Mouse (Mus musculus): ENCODE data around the gene Cap2.

Cap2 gene

DNA sequence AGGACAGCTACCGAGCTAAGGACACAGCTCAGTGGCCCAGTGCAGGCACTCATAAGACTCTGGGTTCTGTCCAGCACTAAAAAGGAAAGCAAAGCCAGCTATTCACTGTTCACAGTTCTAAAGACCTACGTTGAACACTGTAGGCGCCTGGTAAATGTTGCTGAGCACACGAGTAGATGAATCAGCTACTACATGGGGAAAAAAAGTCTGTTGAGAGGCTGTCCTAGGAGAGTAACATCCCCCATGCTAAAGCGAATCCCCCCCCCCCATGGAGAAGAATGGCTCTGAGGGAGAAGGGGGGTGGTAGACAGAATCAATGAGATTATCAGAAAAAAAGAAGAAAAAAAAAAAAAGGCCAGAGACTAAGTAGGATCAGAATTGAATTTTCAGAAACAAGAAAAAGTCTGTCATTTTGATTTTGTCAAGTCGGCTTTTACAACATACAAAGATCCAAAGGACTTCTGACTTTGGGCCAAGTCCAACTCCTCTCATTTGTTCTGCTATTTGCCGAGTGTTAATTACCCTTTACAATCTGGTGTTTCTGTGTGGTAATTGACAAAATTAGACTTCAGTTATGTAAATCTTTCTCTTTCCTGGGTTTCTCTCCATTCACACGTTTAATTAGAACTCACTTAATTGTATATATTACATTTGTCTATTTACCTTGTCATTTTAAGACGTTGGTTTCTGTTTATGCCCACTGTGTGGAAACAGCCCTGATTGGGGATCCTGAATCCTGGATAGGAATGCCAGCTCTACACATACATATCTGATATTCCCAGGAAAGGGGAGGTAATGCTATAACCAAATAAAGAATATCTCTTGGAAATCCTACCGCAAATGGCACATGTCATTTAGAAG lies 139.2 kb downstream of the Cap2 start:
- no peak for DNase-seq

DNA sequence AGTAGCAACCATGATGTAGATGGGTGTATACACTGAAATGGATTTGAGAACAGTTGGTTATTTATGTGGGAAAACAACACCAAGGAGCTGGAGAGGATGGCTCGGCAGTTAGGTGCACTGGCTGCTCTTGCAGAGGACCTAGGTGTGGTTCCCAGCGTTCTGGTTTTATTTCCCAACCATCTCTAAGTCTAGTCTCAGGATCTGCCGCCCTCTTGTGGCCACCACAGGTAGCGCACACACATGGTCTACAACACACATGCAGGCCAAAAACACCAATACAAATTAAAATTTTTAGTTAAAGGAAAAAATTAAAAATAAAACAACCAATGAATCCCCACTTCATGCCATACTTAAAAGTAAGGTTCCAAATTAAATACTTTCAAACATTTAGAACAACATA lies 140.7 kb downstream of the Cap2 start:
- DNase-seq = no peak

DNA sequence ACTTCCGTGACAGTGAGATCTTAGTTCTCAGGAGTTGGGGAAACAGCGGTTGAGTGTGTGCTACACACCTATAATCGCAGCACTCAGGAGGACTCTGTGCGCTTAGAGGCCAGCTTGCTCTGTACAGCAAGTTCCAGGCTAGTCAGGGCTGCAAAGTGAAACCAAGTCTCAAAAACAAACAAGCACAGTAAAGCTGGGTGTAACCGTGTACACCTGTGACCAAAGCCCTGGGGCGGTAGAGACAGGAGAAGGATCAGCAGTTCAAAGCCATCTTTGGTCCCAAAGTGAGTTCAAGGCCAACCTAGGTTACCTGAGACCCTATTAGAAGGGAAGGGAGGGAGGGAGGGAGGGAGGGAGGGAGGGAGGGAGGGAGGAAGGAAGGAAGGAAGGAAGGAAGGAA lies 142.5 kb downstream of the Cap2 start:
- DNase-seq = no peak

DNA sequence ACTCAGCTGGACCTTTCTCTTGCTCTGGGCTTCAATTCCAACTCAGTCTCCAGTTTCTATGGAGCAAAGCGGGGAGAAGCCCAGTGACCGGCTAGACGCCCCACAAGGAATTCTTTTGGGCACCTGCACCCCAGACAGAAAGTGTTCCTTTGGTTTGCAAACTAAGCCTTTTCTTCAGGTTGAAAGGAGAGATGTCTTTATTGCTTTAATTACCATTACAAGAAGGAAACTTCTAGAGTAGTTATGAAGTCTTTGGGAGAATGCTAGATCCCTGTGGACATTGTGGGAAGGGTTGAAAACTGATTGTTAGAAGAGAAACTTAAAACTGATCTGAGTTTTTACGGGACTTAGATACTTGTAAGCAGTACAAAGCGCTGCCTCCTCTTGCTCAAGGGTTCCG lies 143.8 kb downstream of the Cap2 start:
- DNase-seq = no peak

DNA sequence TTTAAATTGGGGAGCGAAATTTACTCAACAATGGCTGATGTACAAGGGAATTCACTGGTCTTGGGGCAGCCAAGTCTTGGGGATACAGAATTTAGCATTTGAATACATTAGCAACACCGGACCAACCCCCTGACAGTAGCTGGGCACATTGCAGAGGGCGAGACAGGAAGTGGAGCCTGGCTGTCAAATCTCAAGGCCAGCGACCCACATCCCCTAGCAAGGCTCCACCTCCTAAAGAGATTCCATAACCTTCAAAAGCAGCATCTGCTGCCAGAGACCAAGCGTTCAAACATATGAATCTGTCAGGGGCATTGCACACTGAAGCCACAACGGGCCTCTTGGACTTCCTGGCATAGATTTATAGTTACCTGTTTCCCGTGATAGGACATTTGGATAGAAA lies 150.2 kb downstream of the Cap2 start:
- DNase-seq = no peak

DNA sequence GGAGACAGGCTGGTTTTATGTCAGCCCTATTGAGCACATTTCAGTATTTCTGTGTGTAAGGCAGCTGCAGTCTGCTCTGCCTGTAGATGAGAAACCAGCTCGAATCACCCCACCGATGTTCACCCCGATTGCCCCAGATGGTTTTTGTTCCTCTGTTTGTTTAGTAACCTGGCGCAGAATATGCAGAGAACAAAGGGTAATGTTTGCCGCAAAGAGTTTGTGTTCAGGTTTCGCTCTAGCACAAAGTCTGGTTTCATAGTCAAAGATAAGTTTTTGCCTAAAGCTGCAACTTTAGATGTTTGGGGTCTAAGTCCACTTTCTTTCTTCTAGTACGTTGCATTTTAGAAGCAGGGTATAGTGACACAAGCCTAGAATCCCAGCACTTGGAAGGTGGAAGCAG lies 151.0 kb downstream of the Cap2 start:
- DNase-seq = no peak

DNA sequence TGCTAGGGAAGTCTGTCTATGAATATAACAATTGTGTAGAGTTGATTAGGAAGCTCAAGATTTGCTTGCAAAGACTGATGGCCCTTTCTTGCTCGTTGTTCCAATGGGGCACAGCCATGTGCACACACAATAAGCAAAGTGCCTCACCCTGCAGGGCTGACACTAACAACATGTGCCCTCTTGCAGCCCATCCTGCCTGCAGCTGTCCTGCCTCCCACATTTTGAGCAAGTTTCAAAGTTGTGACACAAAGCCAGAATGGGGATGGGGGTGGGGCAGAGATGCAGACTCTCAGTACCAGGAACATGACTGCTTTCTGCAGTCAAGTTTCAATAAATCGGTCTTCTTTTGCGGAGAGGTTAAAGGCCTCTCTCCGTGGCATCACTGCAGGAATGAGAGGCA lies 152.0 kb downstream of the Cap2 start:
- no peak for DNase-seq

DNA sequence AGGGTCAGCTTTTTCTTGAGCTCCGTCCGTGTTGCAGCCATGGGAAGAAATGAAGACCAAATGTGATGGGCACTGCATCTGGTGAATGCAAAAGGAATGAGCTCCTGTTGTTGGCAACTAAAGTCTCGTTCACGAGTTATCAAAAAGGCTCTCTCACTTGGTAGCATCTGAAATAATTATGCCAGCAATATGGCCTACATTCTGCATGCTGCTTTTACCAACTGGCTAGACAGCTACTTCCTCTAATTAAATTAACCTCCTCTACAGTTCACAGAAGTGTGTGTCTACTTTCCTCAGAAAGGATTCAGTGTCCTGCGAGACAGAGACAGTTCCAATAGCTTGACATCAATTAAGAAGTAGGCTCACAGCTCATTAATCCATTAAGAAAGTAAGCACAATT lies 152.9 kb downstream of the Cap2 start:
- no peak for DNase-seq

DNA sequence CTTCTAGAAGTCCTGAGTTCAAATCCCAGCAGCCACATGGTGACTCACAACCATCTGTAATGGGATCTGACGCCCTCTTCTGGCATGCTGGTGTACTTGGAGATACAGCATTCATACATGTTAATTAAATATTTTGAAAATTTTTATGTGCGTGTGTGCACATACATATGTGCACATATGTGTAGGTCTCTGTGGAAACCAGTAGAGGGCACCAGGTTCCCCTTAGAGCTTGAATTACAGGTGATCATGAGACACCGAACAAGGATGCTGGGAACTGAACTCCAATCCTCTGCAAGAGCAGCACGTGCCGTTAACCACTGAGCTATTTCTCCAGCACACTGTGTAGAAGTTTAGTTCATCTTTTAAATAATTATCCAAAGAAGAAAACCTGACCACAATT lies 157.6 kb downstream of the Cap2 start:
- DNase-seq = no peak

DNA sequence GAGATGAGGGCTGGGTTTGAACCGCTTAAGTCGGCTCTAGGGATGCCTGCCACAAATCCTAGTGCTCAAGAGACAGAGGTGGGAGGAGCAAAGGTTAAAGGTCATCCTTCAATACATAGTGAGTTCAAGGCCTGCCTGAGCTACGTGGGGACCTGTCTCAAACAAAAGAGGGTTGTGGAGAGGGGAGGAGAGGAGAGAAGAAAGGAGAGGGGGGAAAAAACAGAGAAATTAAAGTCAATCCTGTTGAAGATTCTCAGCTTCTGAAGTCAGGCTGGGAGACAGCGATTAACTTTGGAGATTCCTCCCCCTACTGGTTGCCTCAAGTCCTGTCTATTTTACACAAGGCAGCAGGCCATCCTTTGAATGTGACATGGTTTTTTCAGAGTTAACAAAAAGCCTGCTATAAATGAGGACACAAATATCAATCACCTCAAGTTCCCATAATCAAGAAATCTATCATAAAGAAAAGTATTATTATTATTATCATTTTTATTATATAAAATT lies 161.9 kb downstream of the Cap2 start:
- DNase-seq = no peak

DNA sequence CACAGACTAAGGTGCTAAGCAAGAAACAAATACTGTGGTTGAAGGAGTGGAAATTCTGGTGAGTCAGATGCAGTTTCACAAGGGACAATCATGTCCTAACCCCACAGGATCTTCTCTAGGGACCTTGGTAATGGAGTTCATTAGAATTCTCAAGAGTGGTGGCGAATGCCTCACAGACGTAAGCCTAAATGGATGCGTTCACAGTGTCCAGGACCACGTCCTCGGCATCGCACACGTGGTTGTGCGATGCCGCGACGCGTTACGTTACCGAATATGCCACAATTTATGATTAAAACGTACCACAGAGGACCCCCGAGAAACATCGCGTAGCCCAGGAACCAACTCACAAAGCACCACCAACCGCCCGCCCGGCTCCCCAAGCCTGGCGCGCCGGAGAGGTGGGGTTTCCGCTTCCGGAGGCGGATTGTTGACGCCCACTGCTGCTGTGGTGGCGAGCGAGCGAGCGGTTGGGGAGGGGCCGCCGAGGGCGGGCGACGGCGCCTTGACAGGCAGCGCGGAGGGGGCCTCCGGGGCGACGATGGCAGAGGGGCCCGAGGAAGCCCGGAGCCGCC lies 167.5 kb downstream of the Cap2 start, which contains the start of gene Fam8a1:
Gene Fam8a1, plus strand, starts transcription at position 475 of the 572 bp plus-strand sequence.
- peak; percentile 79 to 82 for DNase-seq

DNA sequence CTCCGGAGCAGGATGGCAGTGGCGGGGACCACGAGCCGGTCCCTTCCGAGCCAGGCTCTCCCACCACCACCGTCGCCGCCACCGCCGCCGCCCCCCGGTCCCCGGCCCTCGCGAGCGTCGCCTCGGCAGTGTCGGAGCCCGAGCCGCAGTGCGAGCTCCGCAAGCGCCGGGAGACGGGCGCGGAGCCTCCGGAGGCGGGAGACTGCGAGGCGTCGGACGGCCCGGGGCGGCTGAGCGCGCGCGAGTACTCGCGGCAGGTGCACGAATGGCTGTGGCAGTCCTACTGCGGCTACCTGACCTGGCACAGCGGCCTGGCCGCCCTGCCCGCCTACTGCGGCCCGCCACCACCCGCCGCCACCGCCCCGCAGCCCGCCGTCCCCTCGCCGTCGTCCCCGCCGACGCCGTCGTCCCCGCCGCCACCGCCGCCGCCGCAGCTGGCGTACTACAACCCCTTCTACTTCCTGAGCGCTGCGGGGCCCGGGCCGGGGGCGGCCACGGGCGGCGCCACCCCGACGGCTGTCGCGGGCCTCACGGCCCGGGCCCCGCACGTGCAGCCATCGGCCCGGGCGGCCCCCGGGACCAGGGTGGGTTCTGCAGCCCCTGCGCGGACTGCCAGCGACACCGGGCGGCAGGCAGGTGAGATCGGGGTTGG lies 168.1 kb downstream of the Cap2 start:
- DNase-seq = peak; percentile 27 to 33

DNA sequence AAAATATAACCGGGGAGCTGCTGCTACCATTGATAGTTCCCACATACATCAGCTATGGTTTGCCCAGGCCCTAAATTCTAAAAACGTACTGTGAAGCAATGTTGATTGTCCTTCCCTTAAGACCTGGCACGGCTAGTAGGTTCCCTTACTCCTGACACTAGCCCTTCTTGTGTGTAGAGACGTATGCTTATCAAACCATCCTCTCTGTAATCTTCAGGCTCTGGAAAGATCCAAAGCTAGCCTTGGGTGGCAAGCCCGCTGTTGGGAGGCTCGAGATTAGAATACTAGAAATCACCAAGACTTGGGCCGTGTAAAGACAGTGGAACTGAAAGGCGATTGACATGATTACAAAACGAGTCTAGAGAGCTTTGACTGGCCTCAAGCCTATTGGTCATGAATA lies 168.9 kb downstream of the Cap2 start:
- no peak for DNase-seq

DNA sequence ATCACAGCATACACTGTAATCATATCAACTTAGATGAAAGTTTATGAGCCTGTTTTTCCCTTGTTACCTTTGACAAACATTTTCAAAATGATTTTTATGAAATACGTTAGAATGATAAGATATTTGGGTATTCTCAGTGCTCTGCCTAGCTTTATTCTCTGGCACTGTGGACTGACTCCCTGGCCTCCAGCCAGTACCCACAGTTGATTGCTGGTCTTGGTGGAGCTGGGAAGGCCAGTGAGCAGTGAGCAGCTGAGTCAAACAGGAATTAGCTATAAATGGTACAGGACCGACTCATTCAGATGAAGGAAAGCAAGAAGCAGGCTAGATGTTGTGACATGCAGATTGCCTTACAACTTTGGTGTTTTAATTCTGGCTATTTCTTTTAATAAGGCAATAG lies 173.0 kb downstream of the Cap2 start:
- no peak for DNase-seq

DNA sequence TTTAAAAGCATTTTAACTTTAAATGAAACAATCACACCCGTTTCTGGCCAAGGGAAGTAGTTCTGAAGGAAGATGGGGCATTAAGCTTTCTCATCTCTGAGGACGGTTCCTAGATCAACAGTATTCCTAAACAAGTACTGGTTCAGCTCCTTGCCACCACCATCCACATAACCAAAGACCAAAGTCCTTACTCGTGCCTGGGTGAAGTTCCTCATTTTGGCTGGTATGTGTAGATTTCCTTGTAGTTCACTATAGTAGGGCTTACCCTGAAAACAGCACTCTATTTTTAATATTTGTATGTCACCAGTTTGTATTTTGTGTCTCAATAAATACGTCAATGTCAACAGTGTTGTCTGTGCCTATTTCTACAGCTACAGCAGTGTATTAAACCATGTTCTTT lies 176.1 kb downstream of the Cap2 start:
- no peak for DNase-seq

DNA sequence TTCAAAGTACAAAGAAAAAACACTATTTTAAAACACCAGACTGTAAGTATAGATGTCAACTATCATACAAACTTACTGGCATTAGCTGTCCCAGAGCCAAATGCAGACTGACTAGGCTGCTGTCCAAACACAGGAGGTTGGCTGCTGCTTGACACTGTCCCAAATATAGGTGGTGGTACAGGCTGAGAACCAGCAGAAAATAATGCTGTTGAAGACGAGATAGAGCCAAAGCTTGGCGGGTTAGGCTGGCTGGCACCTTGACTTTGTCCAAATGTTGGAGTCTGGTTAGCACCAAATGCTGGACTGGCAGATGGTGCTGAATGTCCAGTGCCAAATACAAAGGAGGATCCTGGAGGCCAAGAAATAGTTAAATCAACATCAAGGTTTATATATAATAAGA lies 181.3 kb downstream of the Cap2 start:
- no peak for DNase-seq

DNA sequence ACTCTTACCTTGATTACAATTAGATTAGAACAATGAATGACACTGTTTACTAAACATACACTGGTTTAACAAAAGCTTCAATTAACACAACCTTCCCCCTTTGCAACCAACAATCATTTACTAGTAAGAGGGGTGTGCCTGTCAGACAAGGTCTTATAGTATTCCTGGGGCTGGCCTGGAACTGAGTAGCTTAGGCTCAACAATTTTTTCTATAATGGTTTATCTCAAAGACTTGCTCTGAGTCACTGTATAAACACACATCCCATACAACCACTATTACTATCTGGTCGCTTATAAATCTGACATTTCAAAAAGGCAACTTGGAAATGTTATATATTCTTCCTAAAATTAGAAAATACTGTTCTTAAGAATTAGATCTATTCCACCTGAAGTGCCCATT lies 181.7 kb downstream of the Cap2 start:
- DNase-seq = no peak

DNA sequence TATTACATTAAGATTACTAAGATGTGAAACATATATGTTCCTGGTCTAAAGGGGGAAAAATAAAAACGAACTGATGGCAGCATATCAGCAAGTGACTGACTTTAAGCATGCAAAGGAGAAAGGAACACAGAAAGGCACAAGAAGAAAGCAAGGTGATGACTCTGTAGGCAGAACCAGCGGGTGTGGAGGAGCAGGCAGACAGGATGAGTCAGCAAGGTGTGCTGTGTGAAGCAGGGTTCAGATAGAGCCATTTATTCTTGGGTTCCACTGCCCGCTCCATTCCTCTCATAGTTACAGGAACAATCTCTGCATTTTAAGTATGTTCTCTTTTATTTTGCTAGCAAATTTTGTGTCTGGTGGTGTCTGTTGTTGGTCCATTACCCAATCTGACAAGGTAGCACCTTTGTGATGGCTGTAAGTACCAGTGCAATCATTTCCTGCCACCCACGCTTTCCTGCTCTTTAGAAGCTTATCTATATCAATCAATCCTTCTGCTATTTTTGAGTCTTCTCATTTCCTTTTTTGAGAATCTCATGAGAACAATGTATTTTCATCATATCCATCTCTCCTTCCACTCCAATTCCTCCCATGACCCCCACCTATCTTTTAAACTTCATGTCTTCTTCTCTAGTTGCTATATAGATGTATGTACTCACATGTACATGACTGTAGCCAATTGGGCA lies 189.1 kb downstream of the Cap2 start:
- DNase-seq = no peak

DNA sequence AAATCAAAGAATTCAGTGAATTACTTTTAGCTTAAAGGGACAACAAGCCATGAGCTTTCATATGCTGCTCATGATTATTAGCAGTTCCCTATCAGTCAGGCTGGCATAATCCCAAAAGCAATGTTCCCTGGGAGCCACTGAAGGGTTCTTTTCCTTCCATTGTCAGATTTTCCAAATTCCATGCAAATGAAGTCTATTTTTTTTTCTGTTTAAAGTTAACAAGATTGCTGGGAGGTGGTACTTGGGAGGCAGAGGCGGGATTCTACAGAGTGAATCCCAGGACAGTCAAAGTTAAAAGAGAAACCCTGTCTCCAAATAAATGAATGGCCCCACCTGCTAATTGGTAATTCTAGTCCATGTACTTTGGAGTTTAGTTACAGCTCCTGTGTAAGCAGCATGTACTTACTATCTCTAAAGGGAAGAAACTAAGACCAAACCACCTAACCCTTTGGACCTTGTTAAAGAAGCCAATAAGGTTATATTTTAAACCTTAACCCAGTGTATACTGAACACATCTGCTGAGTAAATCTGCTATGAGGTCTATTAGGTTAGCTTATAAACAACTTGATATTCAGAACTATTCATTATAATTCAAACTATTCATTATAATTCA lies 193.8 kb downstream of the Cap2 start:
- no peak for DNase-seq

DNA sequence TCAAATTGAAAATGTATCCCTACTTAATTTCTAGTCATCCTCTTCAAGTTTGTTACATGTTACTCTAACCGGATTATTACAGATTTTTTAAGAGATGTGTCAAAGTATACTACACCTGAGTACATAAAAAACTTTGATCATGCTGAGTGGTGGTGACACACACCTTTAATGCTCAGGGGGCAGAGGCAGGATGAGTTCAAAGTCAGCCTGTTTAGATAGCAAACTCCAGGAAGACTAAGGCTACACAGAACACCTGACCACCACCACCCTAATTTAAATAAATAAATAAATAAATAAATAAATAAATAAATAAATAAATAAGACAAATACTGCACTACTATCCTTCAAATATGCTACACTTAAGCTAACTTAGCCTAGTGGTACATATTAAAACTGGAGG lies 194.3 kb downstream of the Cap2 start:
- DNase-seq = no peak

DNA sequence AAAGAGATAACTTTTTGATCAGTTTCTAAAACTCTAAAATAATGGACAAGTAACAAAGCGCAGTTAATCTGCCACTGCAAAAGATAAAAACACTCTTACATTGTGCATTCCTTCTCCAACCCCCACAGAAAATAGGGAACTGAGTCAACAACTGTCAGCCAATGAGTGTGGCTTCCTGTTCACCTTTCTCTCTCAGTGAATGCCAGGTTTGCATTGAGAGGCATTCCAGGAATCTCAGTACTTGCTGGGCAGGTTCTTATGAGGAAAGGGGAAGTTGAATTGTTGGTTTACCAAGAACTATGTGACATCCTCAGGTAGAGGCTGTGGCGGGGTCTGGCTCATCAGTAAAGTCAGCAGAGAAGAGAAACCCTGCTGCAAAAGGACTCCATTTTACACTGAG lies 195.1 kb downstream of the Cap2 start:
- no peak for DNase-seq

DNA sequence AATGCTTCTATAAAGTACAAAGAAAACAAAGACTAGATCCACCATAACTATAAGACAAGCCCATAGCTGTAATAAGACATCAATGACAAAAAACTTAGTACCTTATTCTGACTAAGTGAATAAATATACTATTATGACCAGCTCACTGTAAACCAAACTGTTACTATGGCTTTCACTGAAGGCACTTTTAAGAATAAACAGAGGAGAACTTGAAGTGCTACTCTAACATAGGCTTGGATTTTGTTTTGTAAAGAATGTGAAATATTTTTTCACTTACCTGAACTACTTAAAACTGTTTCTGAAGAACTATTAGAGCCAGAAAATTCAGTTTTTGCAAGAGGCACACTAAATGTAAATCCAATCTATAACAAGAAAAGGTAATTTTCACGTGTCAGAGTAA lies 197.7 kb downstream of the Cap2 start:
- no peak for DNase-seq
